Mouse (Mus musculus) liver, adult 2 months (tissue): ENCODE measurements around the gene Shroom3. TPM values are rescaled to one million over a fixed set of nuclear protein-coding genes. Genes with fewer than 3 reads are reported as not detected.

ENCODE experiments used
- DNase-seq: peaks from one replicate; pipeline ENCODE4 v3.0.0-alpha.2; 2011; ENCODE audit warnings: low read depth, low spot score; ENCODE audit errors: extremely low read depth
- H3K27ac ChIP-seq: fragments of 200-500 bp; replicated peaks from 2 replicates; pipeline ENCODE4 v1.5.1; 2012; ENCODE audit warnings: low read depth, mild to moderate bottlenecking, control low read depth, inconsistent platforms, low read length; ENCODE audit not compliant: insufficient read depth
- H3K27me3 ChIP-seq: fragments of 200-500 bp; 2 replicates; pipeline ENCODE4 v1.6.1; 2012; ENCODE audit warnings: mild to moderate bottlenecking, moderate library complexity, low read length, inconsistent platforms; ENCODE audit not compliant: control insufficient read depth, insufficient read depth
- H3K36me3 ChIP-seq: fragments of 200-500 bp; 2 replicates; pipeline ENCODE4 v1.6.1; 2012; ENCODE audit warnings: low read length, inconsistent platforms; ENCODE audit not compliant: control insufficient read depth, insufficient read depth
- H3K4me1 ChIP-seq: fragments of 200-500 bp; 2 replicates; pipeline ENCODE4 v1.6.1; 2011; ENCODE audit warnings: low read length; ENCODE audit not compliant: control insufficient read depth, insufficient read depth
- H3K4me3 ChIP-seq: fragments of 200-500 bp; 2 replicates; pipeline ENCODE4 v1.5.1; 2011; ENCODE audit warnings: low read depth, mild to moderate bottlenecking, control low read depth, low read length, moderate library complexity; ENCODE audit not compliant: insufficient read depth
- H3K79me2 ChIP-seq: fragments of 200-500 bp; 2 replicates; pipeline ENCODE4 v1.6.1; 2012; ENCODE audit warnings: inconsistent platforms, mild to moderate bottlenecking, low read length, moderate library complexity; ENCODE audit not compliant: control insufficient read depth, insufficient read depth
- H3K9ac ChIP-seq: fragments of 200-500 bp; 2 replicates; pipeline ENCODE4 v1.6.1; 2012; ENCODE audit warnings: low read depth, mild to moderate bottlenecking, control low read depth, inconsistent platforms, low read length
- CTCF ChIP-seq: fragments of 200-500 bp; IDR thresholded peaks from 2 replicates; pipeline ENCODE4 v1.5.1; 2011; ENCODE audit warnings: low read depth, low read length, control low read depth
- POLR2A ChIP-seq: fragments of 200-500 bp; IDR thresholded peaks from 2 replicates; pipeline ENCODE4 v1.6.1; 2011; ENCODE audit warnings: low read length, control low read depth; ENCODE audit not compliant: insufficient read depth; ENCODE audit errors: extremely low read depth
- WGBS: fragments of 180-500 bp; shearing (Covaris S2); methylation state at CpG from one replicate; pipeline ENCODE4 v1.1.7; 2018; 5-methylcytosine and 5-hydroxymethylcytosine counted together
- polyA plus RNA-seq: library from polyadenylated mRNA; depleted of rRNA; stranded (reverse); fragments of >200 nt; gene quantifications from 2 replicates; pipeline ENCODE4 v1.2.3, GENCODE M21; 2012
- total RNA-seq: library from RNA; depleted of rRNA; stranded (reverse); fragments of >200 nt; gene quantifications from 2 replicates; pipeline ENCODE4 v1.2.3, GENCODE M21; 2014

Gene Shroom3
- total and polyA plus RNA-seq, 2 experiments, result 4.0 to 4.1 TPM

DNA sequence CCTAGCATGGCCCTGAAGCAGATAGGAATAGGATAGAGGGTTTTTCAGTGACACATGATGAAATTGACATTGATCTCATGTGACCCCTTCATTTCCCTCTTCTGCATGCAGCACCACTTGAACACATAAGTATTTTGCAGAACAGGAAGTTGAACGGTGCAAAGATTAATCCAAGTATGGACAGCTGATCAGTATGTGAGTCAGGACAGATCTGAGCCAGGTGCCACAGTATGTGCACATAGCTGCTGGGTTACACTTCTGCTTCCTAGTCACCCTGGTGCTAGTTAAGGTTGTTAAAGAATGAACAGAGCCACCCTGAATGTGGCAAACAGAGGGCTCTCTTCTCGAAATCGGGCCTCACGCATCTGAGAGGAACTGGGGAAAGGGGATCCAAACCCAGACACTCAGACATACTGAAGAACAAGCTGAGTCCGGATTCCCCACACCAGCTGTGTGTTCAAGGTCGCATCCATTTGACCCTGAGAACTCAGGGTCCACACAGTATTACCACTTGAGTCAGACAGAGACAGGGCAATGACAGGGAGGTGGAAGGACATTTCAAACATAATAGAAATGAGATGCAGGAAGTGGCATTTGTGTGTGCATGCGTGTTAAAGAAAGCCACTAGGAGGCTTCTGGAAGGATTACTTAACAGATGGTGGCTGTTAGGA lies 251.2 kb downstream of the Shroom3 start:
- Histone ChIP-seq H3K9ac (no peak overlapping the region), H3K36me3 (no peaks in the 10 kb centered on the region; the same call in 1 of the 2 replicates), H3K79me2 (no peaks in the 10 kb centered on the region), H3K4me3 (no peak overlapping the region), H3K27me3 (no peaks in the 10 kb centered on the region), H3K27ac (no peak overlapping the region), H3K4me1 (no peaks in the 10 kb centered on the region)
- TF ChIP-seq CTCF (no peak), POLR2A (no peak)
- 81% methylated on average over 7 of the region's 7 CpGs for WGBS
- DNase-seq, result no peak

DNA sequence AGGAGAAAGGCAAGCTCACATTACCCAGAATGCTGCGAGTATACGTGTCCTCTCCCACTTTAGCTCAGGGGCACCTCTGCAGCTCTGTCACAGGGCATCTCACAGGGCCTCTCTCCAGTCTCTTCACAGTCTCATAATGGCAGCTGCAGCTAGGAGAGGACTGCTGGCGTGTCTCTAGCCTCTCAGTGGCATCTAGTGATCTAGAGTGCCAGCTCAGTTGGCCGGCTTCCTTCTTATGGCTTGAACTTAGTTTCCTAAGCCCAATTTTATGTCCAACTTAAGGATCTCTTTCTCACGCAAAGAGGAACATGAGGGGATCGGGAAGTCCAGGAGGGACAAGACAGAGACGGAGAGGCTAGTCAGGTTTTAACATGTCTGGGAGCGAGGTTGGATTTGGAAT lies 252.6 kb downstream of the Shroom3 start:
- H3K4me1 ChIP-seq, result no peaks in the 10 kb centered on the region
- H3K79me2 ChIP-seq, result no peaks in the 10 kb centered on the region
- H3K27ac ChIP-seq, result no peak overlapping the region
- TF ChIP-seq POLR2A (no peak), CTCF (no peak)
- 94% methylated on average over 8 of the region's 8 CpGs for WGBS
- H3K4me3 ChIP-seq, result no peak overlapping the region
- H3K27me3 ChIP-seq, result no peaks in the 10 kb centered on the region
- H3K9ac ChIP-seq, result no peak overlapping the region
- no peak for DNase-seq
- peaks cover 11% of the 10 kb centered on the region for H3K36me3 ChIP-seq

DNA sequence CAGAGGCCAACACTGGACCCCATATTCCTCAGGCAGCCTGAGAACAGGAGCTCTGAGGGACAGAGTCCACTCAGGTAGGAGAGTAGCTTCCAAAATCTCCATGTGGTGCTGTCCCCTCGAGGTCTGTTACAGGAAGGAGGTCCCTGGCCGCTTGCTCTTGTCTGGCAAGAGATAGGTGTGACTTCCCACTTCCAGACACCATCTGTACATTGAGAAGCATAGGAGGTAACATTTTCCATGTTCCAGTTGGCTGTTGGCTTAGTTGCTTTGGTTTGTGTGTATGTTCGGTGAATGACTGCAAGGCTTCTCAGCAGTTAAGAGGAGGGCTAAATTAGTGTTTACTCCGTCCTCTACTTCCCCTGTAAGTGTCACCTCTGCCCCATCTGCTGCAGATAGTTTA lies 254.5 kb downstream of the Shroom3 start:
- Histone ChIP-seq H3K4me1 (no peaks in the 10 kb centered on the region), H3K36me3 (peaks cover 17% of the 10 kb centered on the region)
- TF ChIP-seq CTCF, result no peak
- TF ChIP-seq POLR2A, result no peak

DNA sequence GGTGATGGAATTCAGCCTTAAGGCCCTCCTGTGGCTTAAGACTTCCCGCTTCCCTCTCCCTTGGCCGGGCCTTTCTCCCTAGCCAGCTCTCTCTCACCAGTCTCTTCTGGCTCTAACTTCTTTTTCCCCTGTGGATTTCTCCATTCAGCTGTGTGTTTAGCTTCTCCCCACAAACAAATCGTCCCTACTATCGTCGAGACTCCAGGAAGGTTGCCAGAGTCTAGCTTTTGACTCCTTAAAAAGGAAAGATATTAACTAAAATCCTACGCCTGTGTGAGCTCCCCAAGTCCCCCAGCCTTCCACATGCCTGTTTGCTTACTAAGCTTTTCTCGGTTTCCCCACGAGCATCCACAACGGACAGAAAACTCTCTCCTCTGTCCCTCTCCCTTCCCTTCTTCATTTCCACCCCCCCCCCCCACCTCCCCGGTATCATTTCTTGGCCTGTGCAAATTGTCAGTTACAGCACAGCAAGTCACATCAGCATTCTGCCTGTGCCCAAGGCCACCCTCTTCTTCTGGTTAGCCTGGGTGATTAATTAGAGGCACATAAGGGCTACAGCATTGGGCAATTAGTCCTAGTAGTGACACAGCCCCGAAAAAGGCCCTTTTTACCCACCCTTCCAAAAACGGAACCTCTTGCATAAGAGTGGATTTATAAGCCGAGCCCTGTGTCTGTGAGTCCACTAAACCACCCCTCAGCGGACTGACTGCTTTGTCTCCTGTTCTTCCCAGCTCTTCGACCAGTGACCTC lies 256.2 kb downstream of the Shroom3 start:
- Histone ChIP-seq H3K9ac (no peak overlapping the region), H3K4me1 (no peaks in the 10 kb centered on the region), H3K79me2 (no peaks in the 10 kb centered on the region), H3K4me3 (no peak overlapping the region), H3K27ac (no peak overlapping the region), H3K36me3 (peaks cover 17% of the 10 kb centered on the region), H3K27me3 (no peaks in the 10 kb centered on the region)
- DNase-seq, result no peak
- TF ChIP-seq CTCF (no peak), POLR2A (no peak)
- WGBS, result 93% methylated on average over 15 of the region's 15 CpGs

More for the DNA sequence above, 254.5 kb downstream of the Shroom3 start:
- no peak overlapping the region for H3K27ac ChIP-seq
- H3K4me3 ChIP-seq, result no peak overlapping the region
- no peak for DNase-seq
- H3K27me3 ChIP-seq, result no peaks in the 10 kb centered on the region
- H3K9ac ChIP-seq, result no peak overlapping the region
- 86% methylated on average over 4 of the region's 4 CpGs for WGBS
- no peaks in the 10 kb centered on the region for H3K79me2 ChIP-seq

DNA sequence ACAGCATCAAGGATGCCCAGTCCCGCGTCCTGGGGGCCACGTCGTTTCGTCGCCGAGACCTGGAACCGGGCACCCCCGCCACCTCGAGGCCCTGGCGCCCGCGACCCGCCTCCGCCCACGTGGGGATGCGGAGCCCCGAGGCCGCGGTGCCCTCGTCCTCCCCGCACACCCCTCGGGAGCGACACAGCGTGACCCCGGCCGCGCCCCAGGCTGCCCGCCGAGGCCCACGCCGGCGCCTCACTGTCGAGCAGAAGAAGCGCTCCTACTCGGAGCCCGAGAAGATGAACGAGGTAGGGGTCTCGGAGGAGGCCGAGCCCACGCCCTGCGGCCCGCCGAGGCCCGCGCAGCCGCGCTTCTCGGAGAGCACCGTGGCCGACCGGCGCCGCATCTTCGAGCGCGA lies 258.9 kb downstream of the Shroom3 start:
- H3K4me3 ChIP-seq, result no peak overlapping the region
- no peaks in the 10 kb centered on the region for H3K27me3 ChIP-seq
- H3K36me3 ChIP-seq, result peaks cover 17% of the 10 kb centered on the region
- DNase-seq, result no peak
- TF ChIP-seq POLR2A (no peak), CTCF (no peak)
- WGBS, result 94% methylated on average over 57 of the region's 57 CpGs
- no peaks in the 10 kb centered on the region for H3K79me2 ChIP-seq
- no peaks in the 10 kb centered on the region for H3K4me1 ChIP-seq
- no peak overlapping the region for H3K27ac ChIP-seq
- no peak overlapping the region for H3K9ac ChIP-seq

DNA sequence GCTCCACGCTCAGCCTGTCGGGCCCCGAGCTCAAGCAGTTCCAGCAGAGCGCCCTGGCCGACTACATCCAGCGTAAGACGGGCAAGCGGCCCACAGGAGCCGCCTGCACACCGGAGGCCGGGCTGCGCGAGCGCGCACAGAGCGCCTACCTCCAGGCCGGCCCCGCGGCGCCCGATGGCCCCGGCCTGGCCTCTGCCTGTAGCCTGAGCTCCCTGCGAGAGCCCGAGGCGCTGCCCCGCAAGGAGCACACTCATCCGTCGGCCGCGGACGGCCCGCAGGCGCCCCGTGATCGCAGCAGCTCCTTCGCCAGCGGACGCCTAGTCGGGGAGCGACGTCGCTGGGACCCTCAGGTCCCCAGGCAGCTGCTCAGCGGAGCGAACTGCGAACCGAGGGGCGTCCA lies 259.3 kb downstream of the Shroom3 start:
- Histone ChIP-seq H3K27me3 (no peaks in the 10 kb centered on the region), H3K36me3 (peaks cover 17% of the 10 kb centered on the region), H3K4me1 (no peaks in the 10 kb centered on the region), H3K79me2 (no peaks in the 10 kb centered on the region), H3K9ac (no peak overlapping the region), H3K27ac (no peak overlapping the region), H3K4me3 (no peak overlapping the region)
- WGBS, result 96% methylated on average over 47 of the region's 47 CpGs
- DNase-seq, result no peak
- TF ChIP-seq POLR2A, result no peak
- no peak for TF ChIP-seq CTCF
